Mouse (Mus musculus) lung, adult 2 months (tissue): ENCODE measurements around the gene Mtif3.

ENCODE experiments used
- CTCF ChIP-seq: fragments of 200-500 bp; IDR thresholded peaks from 2 replicates; pipeline ENCODE4 v1.5.1; 2011; ENCODE audit warnings: mild to moderate bottlenecking, low read length, control low read depth; ENCODE audit not compliant: insufficient read depth
- POLR2A ChIP-seq: fragments of 200-500 bp; IDR thresholded peaks from 2 replicates; pipeline ENCODE4 v1.6.1; 2011; ENCODE audit warnings: low read depth, mild to moderate bottlenecking, control low read depth, low read length, borderline replicate concordance; ENCODE audit errors: extremely low read depth

- TF ChIP-seq POLR2A (no peak), CTCF (no peak)
Observed at GRCm38 (mm10) chr5:146907533-146907932, 56.1 kb downstream of the Mtif3 start.
